Mouse (Mus musculus) olfactory bulb, adult 2 months (tissue): ENCODE results near the gene Mettl26.

Source experiments
- CTCF ChIP-seq: fragments of 200-500 bp; IDR thresholded peaks from 2 replicates; pipeline ENCODE4 v1.5.1; 2012; ENCODE audit warnings: low read depth, mild to moderate bottlenecking, low read length, moderate library complexity; ENCODE audit not compliant: insufficient read depth
- POLR2A ChIP-seq: fragments of 200-500 bp; IDR thresholded peaks from 2 replicates; pipeline ENCODE4 v1.6.1; 2012; ENCODE audit warnings: mild to moderate bottlenecking, low read depth, low read length, moderate library complexity; ENCODE audit not compliant: insufficient read depth

GRCm38 (mm10) chr17:25879261-25879660 lies 4.4 kb downstream of the Mettl26 start:
- TF ChIP-seq CTCF, result no peak
- no peak for TF ChIP-seq POLR2A
